Mouse (Mus musculus): Measurements from ENCODE around the gene Flt3l.
"Not testable (repeated sequence)": the region's sequence is repeated elsewhere in the genome, so short reads cannot be mapped to it uniquely, and the experiment has no call there.

Flt3l gene

GRCm38 (mm10) chr7:45141914-45142313, 5.7 kb upstream of the Flt3l start:
- DNase-seq (ENCODE audit: low spot score) = no peak

- DNase-seq (ENCODE audit: low spot score) = no peak
Observed at GRCm38 (mm10) chr7:45141319-45141718, 5.1 kb upstream of the Flt3l start.

- DNase-seq (ENCODE audit: low spot score) = no peak
Observed at GRCm38 (mm10) chr7:45139904-45140723, 3.9 kb upstream of the Flt3l start.

- no peak for DNase-seq (ENCODE audit: low spot score)
Observed at GRCm38 (mm10) chr7:45138403-45138802, 2.2 kb upstream of the Flt3l start.

- no peak for DNase-seq (ENCODE audit: low spot score)
Observed at GRCm38 (mm10) chr7:45137171-45138006, 1.2 kb upstream of the Flt3l start.

GRCm38 (mm10) chr7:45135370-45135769, 862 bp downstream of the Flt3l start:
- no peak for DNase-seq (ENCODE audit: low spot score)

GRCm38 (mm10) chr7:45134544-45135026, 1.6 kb downstream of the Flt3l start:
- DNase-seq (ENCODE audit: low spot score) = no peak

- no peak for DNase-seq (ENCODE audit: low spot score)
Observed at GRCm38 (mm10) chr7:45133446-45134159, 2.6 kb downstream of the Flt3l start.

GRCm38 (mm10) chr7:45131850-45132249, 4.4 kb downstream of the Flt3l start:
- DNase-seq (ENCODE audit: low spot score) = no peak

- no peak for DNase-seq (ENCODE audit: low spot score)
Observed at GRCm38 (mm10) chr7:45129776-45130512, 6.3 kb downstream of the Flt3l start.

GRCm38 (mm10) chr7:45129318-45129717, 6.9 kb downstream of the Flt3l start:
- DNase-seq (ENCODE audit: low spot score) = no peak

- peak; percentile 88 for DNase-seq (ENCODE audit: low spot score)
Observed at GRCm38 (mm10) chr7:45128624-45129246, 7.5 kb downstream of the Flt3l start, which contains the start of gene Rpl13a. Rpl13a (minus strand) TSS chr7:45128761.

- DNase-seq (ENCODE audit: low spot score) = no peak
Observed at GRCm38 (mm10) chr7:45127700-45128224, 8.5 kb downstream of the Flt3l start.

GRCm38 (mm10) chr7:45126844-45127699, 9.2 kb downstream of the Flt3l start:
- DNase-seq (ENCODE audit: low spot score) = no peak

- DNase-seq (ENCODE audit: low spot score) = no peak
Observed at GRCm38 (mm10) chr7:45126147-45126843, 9.9 kb downstream of the Flt3l start.

- DNase-seq (ENCODE audit: low spot score) = not testable (repeated sequence)
Observed at GRCm38 (mm10) chr7:45125649-45126048, 10.6 kb downstream of the Flt3l start.

- no peak for DNase-seq (ENCODE audit: low spot score)
Observed at GRCm38 (mm10) chr7:45125144-45125600, 11.1 kb downstream of the Flt3l start.

- DNase-seq (ENCODE audit: low spot score) = peak; percentile 98
Observed at GRCm38 (mm10) chr7:45124224-45125143, 11.7 kb downstream of the Flt3l start, which contains the start of gene Rps11. Rps11 (minus strand) TSS chr7:45124439.
